Mouse (Mus musculus) MEL (cell line): ENCODE measurements around the gene Cadm4. TPM values are rescaled to one million over a fixed set of nuclear protein-coding genes. Genes with fewer than 3 reads are reported as not detected.

Experiments used
- DNase-seq: peaks from one replicate; pipeline ENCODE4 v3.0.0; 2011; ENCODE audit warnings: low read depth, low spot score
- H3K27ac ChIP-seq: 2 replicates; pipeline ENCODE4 v1.5.1; 2012; ENCODE audit warnings: low read depth, mild to moderate bottlenecking, control low read depth, low read length, moderate library complexity; ENCODE audit not compliant: control insufficient read depth
- H3K27me3 ChIP-seq, 2 experiments: fragments of 150-350 bp in 1 of 2; sonication (generic) in 1 of 2; 2 replicates each; pipeline ENCODE4 v1.6.1; 2012; ENCODE audit warnings: low read length in 2 of 2, mild to moderate bottlenecking in 2 of 2, improper control_type of control experiment in 1 of 2, moderate library complexity in 1 of 2; ENCODE audit not compliant: insufficient read depth in 2 of 2, control insufficient read depth in 1 of 2
- H3K36me3 ChIP-seq, 2 experiments: 2 replicates each; pipeline ENCODE4 v1.6.1; 2012 to 2014; ENCODE audit warnings: low read length in 2 of 2, improper control_type of control experiment in 1 of 2, inconsistent platforms in 1 of 2, mild to moderate bottlenecking in 1 of 2; ENCODE audit not compliant: insufficient read depth in 2 of 2, control insufficient read depth in 1 of 2
- H3K4me1 ChIP-seq, 2 experiments: fragments of 150-350 bp in 1 of 2; sonication (generic) in 1 of 2; 2 replicates each; pipeline ENCODE4 v1.6.1; 2012; ENCODE audit warnings: low read length in 2 of 2, improper control_type of control experiment in 1 of 2, mild to moderate bottlenecking in 1 of 2; ENCODE audit not compliant: insufficient read depth in 2 of 2, control insufficient read depth in 1 of 2
- H3K4me3 ChIP-seq, 2 experiments: fragments of 150-350 bp in 1 of 2; sonication (generic) in 1 of 2; 2 replicates each; pipeline ENCODE4 v1.5.1; 2012; ENCODE audit warnings: low read depth in 2 of 2, low read length in 2 of 2, mild to moderate bottlenecking in 2 of 2, moderate library complexity in 2 of 2, control low read depth in 1 of 2, improper control_type of control experiment in 1 of 2; ENCODE audit not compliant: control insufficient read depth in 1 of 2, insufficient read depth in 1 of 2
- H3K79me2 ChIP-seq: 2 replicates; pipeline ENCODE4 v1.6.1; 2012; ENCODE audit warnings: mild to moderate bottlenecking, low read length, moderate library complexity; ENCODE audit not compliant: control insufficient read depth, poor library complexity, insufficient read depth
- H3K9ac ChIP-seq: 2 replicates; pipeline ENCODE4 v1.6.1; 2012; ENCODE audit warnings: low read depth, mild to moderate bottlenecking, control low read depth, low read length, moderate library complexity; ENCODE audit not compliant: control insufficient read depth, poor library complexity, severe bottlenecking
- H3K9me3 ChIP-seq: fragments of 150-350 bp; sonication (generic); replicated peaks from 2 replicates; pipeline ENCODE4 v1.6.1; 2012; ENCODE audit warnings: mild to moderate bottlenecking, low read length, improper control_type of control experiment, moderate library complexity; ENCODE audit not compliant: insufficient read depth
- CTCF ChIP-seq, 3 experiments: IDR thresholded peaks in 2 of 3; conservative IDR thresholded peaks in 1 of 3; 2 replicates each; pipeline ENCODE4 v1.5.1; 2011 to 2012; ENCODE audit warnings: low read length in 3 of 3, low read depth in 2 of 3, mild to moderate bottlenecking in 2 of 3, improper control_type of control experiment in 1 of 3, inconsistent platforms in 1 of 3, mixed read lengths in 1 of 3, moderate library complexity in 1 of 3; ENCODE audit not compliant: control insufficient read depth in 1 of 3, insufficient read depth in 1 of 3, poor library complexity in 1 of 3, severe bottlenecking in 1 of 3
- E2F4 ChIP-seq: IDR thresholded peaks from 2 replicates; pipeline ENCODE4 v1.6.1; 2011; ENCODE audit warnings: low read depth, low read length, improper control_type of control experiment, borderline replicate concordance
- ELF1 ChIP-seq: IDR thresholded peaks from 2 replicates; pipeline ENCODE4 v1.6.1; 2014; ENCODE audit warnings: low read depth, mild to moderate bottlenecking, inconsistent platforms, low read length, improper control_type of control experiment, moderate library complexity
- JUND ChIP-seq: IDR thresholded peaks from 2 replicates; pipeline ENCODE4 v1.6.1; 2011; ENCODE audit warnings: low read depth, mild to moderate bottlenecking, improper control_type of control experiment, low read length
- KAT2A ChIP-seq: conservative IDR thresholded peaks from 2 replicates; pipeline ENCODE4 v1.6.1; 2012; ENCODE audit warnings: low read depth, low read length, improper control_type of control experiment, inconsistent platforms
- MYB ChIP-seq: IDR thresholded peaks from 2 replicates; pipeline ENCODE4 v1.6.1; 2011; ENCODE audit warnings: mild to moderate bottlenecking, low read depth, low read length, improper control_type of control experiment
- NELFE ChIP-seq: IDR thresholded peaks from 2 replicates; pipeline ENCODE4 v1.6.1; 2011; ENCODE audit warnings: low read depth, low read length, improper control_type of control experiment
- POLR2AphosphoS5 ChIP-seq: IDR thresholded peaks from 2 replicates; pipeline ENCODE4 v1.6.1; 2012; ENCODE audit warnings: low read depth, borderline replicate concordance, mild to moderate bottlenecking, inconsistent platforms, low read length, moderate library complexity, mixed read lengths
- RAD21 ChIP-seq: IDR thresholded peaks from 2 replicates; pipeline ENCODE4 v1.6.1; 2011; ENCODE audit warnings: mild to moderate bottlenecking, low read depth, low read length, improper control_type of control experiment
- RCOR1 ChIP-seq: IDR thresholded peaks from 2 replicates; pipeline ENCODE4 v1.6.1; 2012; ENCODE audit warnings: low read depth, mild to moderate bottlenecking, inconsistent platforms, low read length, improper control_type of control experiment
- SMC3 ChIP-seq: IDR thresholded peaks from 2 replicates; pipeline ENCODE4 v1.6.1; 2011; ENCODE audit warnings: low read depth, low read length, improper control_type of control experiment
- TAL1 ChIP-seq: IDR thresholded peaks from 2 replicates; pipeline ENCODE4 v1.6.1; 2012; ENCODE audit warnings: mild to moderate bottlenecking, inconsistent platforms, low read length, moderate library complexity, mixed read lengths
- UBTF ChIP-seq: IDR thresholded peaks from 2 replicates; pipeline ENCODE4 v1.6.1; 2012; ENCODE audit warnings: low read depth, mild to moderate bottlenecking, inconsistent platforms, low read length, improper control_type of control experiment, moderate library complexity, borderline replicate concordance; ENCODE audit not compliant: insufficient read depth
- ZC3H11A ChIP-seq: IDR thresholded peaks from 2 replicates; pipeline ENCODE4 v1.6.1; 2012; ENCODE audit warnings: low read depth, mild to moderate bottlenecking, inconsistent platforms, low read length, improper control_type of control experiment
- ZKSCAN1 ChIP-seq: IDR thresholded peaks from 2 replicates; pipeline ENCODE4 v1.6.1; 2012; ENCODE audit warnings: low read depth, mild to moderate bottlenecking, inconsistent platforms, low read length, improper control_type of control experiment, moderate library complexity
- polyA plus RNA-seq, 2 experiments: library from polyadenylated mRNA; stranded (reverse) in 1 of 2; unstranded in 1 of 2; fragments of >175 nt in 1 of 2; fragments of >200 nt in 1 of 2; gene quantifications; 2 replicates each; pipeline versions ENCODE4 v1.2.1 to v1.2.4; 2012; ENCODE audit warnings: low replicate concordance in 2 of 2, low read depth in 1 of 2; ENCODE audit not compliant: insufficient read length in 2 of 2, insufficient read depth in 1 of 2, missing spikeins in 1 of 2
- total RNA-seq: library from RNA; depleted of rRNA; stranded (reverse); fragments of 300-350 nt; gene quantifications from 2 replicates; pipeline ENCODE4 v1.2.3, GENCODE M21; 2012

The Cadm4 gene
- total and polyA plus RNA-seq, 3 experiments = 0.12 to 0.38 TPM; not detected in 1

GRCm38 (mm10) chr7:24441785-24442184 is 40.0 kb upstream of the Cadm4 start:
- Histone ChIP-seq H3K79me2 (no peaks in the 10 kb centered on the region), H3K9ac (no peak overlapping the region), H3K4me3 (no peak overlapping the region), H3K4me1 (peaks cover 0 to 8% of the 10 kb centered on the region in 2 experiments; a peak in 3 of 4 replicates), H3K27me3 (no peaks in the 10 kb centered on the region), H3K9me3 (no peaks in the 10 kb centered on the region), H3K27ac (no peak overlapping the region), H3K36me3 (peaks cover 0 to 7% of the 10 kb centered on the region in 2 experiments; a peak in 2 of 4 replicates)
- peak; percentile 90 to 99 (median 99) for TF ChIP-seq CTCF (IDR thresholded peaks at IDR 0.05 in 2 of 3, conservative IDR thresholded peaks at IDR 0.05 in 1 of 3; ENCODE audit: control insufficient read depth in 1 of 3, insufficient read depth in 1 of 3, low read depth in 2 of 3, low read length in 3 of 3, poor library complexity in 1 of 3, severe bottlenecking in 1 of 3)
- TF ChIP-seq MYB = no peak
- TF ChIP-seq RAD21 = peak; percentile 71
- peak; percentile 74 for TF ChIP-seq SMC3
- 0 out of 2 replicates have a peak, but pooled peaks have one; percentile 13 for TF ChIP-seq ZC3H11A
- DNase-seq = peak; percentile 87

GRCm38 (mm10) chr7:24442313-24442712 is 39.5 kb upstream of the Cadm4 start:
- no peak for DNase-seq
- Histone ChIP-seq H3K9me3 (no peaks in the 10 kb centered on the region), H3K9ac (no peak overlapping the region), H3K4me3 (no peak overlapping the region), H3K27me3 (no peaks in the 10 kb centered on the region), H3K36me3 (peaks cover 0 to 7% of the 10 kb centered on the region in 2 experiments; a peak in 2 of 4 replicates), H3K27ac (no peak overlapping the region), H3K4me1 (peaks cover 0 to 8% of the 10 kb centered on the region in 2 experiments; a peak in 3 of 4 replicates), H3K79me2 (no peaks in the 10 kb centered on the region)
- TF ChIP-seq RCOR1 = no peak

DNA sequence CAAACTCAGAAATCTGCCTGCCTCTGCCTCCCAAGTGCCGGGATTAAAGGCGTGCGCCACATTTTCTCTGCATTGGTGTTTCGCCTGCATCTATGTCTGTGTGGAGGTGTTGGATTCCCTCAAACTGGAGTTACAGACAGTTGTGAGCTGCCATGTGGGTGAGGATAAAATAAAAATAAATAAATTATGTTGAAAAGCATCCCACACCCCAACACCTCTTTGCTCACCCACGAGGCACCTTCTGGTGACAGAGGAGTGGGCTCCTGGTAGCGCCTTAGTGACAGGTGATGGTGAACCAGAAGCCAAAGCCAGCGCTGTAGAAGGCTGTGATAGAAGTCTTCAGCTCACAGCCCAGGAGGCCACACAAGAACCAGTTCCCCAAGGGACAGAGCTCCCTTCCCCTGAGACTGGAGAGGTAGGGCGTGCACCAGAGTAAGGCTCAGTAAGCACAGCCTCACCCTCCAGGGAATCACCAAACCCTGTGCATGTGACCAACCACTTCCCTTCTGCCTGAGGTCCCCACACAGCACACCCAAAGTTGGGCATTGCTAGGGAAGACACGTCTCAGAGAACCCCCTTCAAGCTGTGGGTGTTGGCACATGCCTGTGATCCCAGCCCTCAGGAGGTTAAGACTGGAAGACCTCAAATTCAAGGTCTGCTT is 36.4 kb upstream of the Cadm4 start:
- Histone ChIP-seq H3K9ac (no peak overlapping the region), H3K4me3 (no peak overlapping the region), H3K4me1 (peaks cover 0 to 3% of the 10 kb centered on the region in 2 experiments; a peak in 2 of 4 replicates), H3K27me3 (no peaks in the 10 kb centered on the region), H3K9me3 (no peaks in the 10 kb centered on the region), H3K79me2 (no peaks in the 10 kb centered on the region), H3K27ac (no peak overlapping the region), H3K36me3 (no peaks in the 10 kb centered on the region; a peak in 1 of 4 replicates)
- no peak for DNase-seq
- TF ChIP-seq E2F4 (no peak), ELF1 (no peak), JUND (no peak), RCOR1 (no peak), UBTF (no peak), POLR2AphosphoS5 (no peak), TAL1 (no peak), ZKSCAN1 (no peak), NELFE (no peak), KAT2A (no peak)
